8 mouse cellular contexts compared by ENCODE assay signal in the genomic region with DNA sequence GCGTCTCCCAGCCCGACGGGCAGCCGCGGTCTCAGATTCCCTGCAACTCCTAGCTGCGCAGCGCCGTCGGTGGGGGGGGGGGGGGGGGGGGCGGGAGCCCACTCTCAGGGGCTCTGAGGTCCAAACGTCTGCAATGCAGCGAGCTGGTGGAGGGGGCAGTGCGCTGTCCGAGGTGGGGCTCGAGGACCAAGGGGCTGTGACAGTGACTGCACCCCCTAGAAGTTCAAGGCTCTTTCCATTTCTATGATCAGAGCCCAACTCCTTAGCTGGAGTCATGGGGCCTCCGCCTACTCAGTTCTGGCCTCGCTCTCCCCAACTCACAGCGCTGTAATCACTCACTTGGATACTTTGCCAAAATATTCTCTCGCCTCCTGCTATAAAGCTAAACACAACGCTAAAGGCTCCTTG. TPM values are rescaled to one million over a fixed set of nuclear protein-coding genes. Genes with fewer than 3 reads are reported as not detected.
DNase-seq lines count a peak whose midpoint lies in the region; ATAC-seq lines count a peak whose summit lies in the region.

No protein-coding gene starts in this region.

- peak overlapping the region; percentile 64 for H3K4me2 ChIP-seq in forebrain, embryonic 16.5 days (ENCODE audit: low read length)
- H3K4me2 ChIP-seq in liver, embryonic 16.5 days (ENCODE audit: low read depth, low read length): peak overlapping the region; percentile 69

- no peaks in the 10 kb centered on the region for H3K36me3 ChIP-seq in heart, embryonic 10.5 days
- H3K36me3 ChIP-seq in forebrain, embryonic 16.5 days (ENCODE audit: control insufficient read depth, insufficient read depth): no peaks in the 10 kb centered on the region
- no peaks in the 10 kb centered on the region for H3K36me3 ChIP-seq in liver, embryonic 16.5 days (ENCODE audit: control insufficient read depth, insufficient read depth)

- H3K27ac ChIP-seq in heart, embryonic 10.5 days: peak overlapping the region; percentile 95
- H3K27ac ChIP-seq in forebrain, embryonic 16.5 days (ENCODE audit: low read length): peak overlapping the region; percentile 85
- no peak overlapping the region for H3K27ac ChIP-seq in liver, embryonic 16.5 days (ENCODE audit: low read length)

- peaks cover 47% of the 10 kb centered on the region for H3K27me3 ChIP-seq in heart, embryonic 10.5 days (ENCODE audit: insufficient read depth, poor library complexity, severe bottlenecking)
- no peaks in the 10 kb centered on the region for H3K27me3 ChIP-seq in forebrain, embryonic 16.5 days (replicated peaks; ENCODE audit: control insufficient read depth, insufficient read depth, low read length)
- peaks cover 54% of the 10 kb centered on the region for H3K27me3 ChIP-seq in liver, embryonic 16.5 days (ENCODE audit: control insufficient read depth, insufficient read depth, low read depth, low read length)

- no peak for DNase-seq in heart, embryonic 10.5 days (ENCODE audit: low spot score)
- no peak for DNase-seq in heart, adult 18-20 months
- DNase-seq in adrenal gland, postnatal 10 days: peak; percentile 31
- no peak for DNase-seq in c-Kit-positive CD71-positive TER-119-positive erythroid progenitor cells, embryonic 14.5 days (ENCODE audit: low spot score)
- no peak for DNase-seq in left cerebral cortex, adult 9 months (ENCODE audit: low spot score in 2 of 2)
- no peak for DNase-seq in thymus, postnatal 25 days

- H3K9ac ChIP-seq in forebrain, embryonic 16.5 days (replicated peaks; ENCODE audit: low read depth, low read length): peak overlapping the region; percentile 92
- H3K9ac ChIP-seq in liver, embryonic 16.5 days (ENCODE audit: low read depth, low read length): no peak overlapping the region

- H3K4me1 ChIP-seq in heart, embryonic 10.5 days: peaks cover 40% of the 10 kb centered on the region
- H3K4me1 ChIP-seq in forebrain, embryonic 16.5 days (replicated peaks; ENCODE audit: control insufficient read depth, insufficient read depth, low read length): peaks cover 28% of the 10 kb centered on the region
- H3K4me1 ChIP-seq in liver, embryonic 16.5 days (ENCODE audit: control insufficient read depth, low read depth, low read length): peaks cover 3% of the 10 kb centered on the region

- no peaks in the 10 kb centered on the region for H3K9me3 ChIP-seq in heart, embryonic 10.5 days
- no peaks in the 10 kb centered on the region for H3K9me3 ChIP-seq in forebrain, embryonic 16.5 days (ENCODE audit: control insufficient read depth, low read length)
- H3K9me3 ChIP-seq in liver, embryonic 16.5 days (replicated peaks; ENCODE audit: control insufficient read depth, low read length): no peaks in the 10 kb centered on the region

- peak overlapping the region; percentile 91 for H3K4me3 ChIP-seq in heart, embryonic 10.5 days
- H3K4me3 ChIP-seq in forebrain, embryonic 16.5 days (replicated peaks; ENCODE audit: low read length): peak overlapping the region; percentile 80
- H3K4me3 ChIP-seq in liver, embryonic 16.5 days (ENCODE audit: low read depth, low read length): peak overlapping the region; percentile 50

- peak; percentile 18 for ATAC-seq in forebrain, embryonic 16.5 days
- no peak for ATAC-seq in liver, embryonic 16.5 days (ENCODE audit: low read depth)

- WGBS in heart, embryonic 10.5 days: 4% methylated on average over 17 of the region's 20 CpGs
- under 1% methylated on average over 15 of the region's 20 CpGs for WGBS in forebrain, embryonic 16.5 days
- 4% methylated on average over 14 of the region's 20 CpGs for WGBS in liver, embryonic 16.5 days (ENCODE audit: insufficient replicate concordance)

RNA-seq across cellular contexts. Expression of a gene that starts 19.5 kb away (rescaled TPM):
- not detected in 2 replicates for polyA plus RNA-seq in heart, embryonic 10.5 days (2016; fragmentation: Nextera tagmentation; extraction: Ambion mirVana)
- not detected for total RNA-seq in heart, adult 18-20 months (2021)
- total RNA-seq in adrenal gland, postnatal 10 days (2021): not detected
- 0.39 TPM in 1 of 2 replicates, not detected in the other for polyA plus RNA-seq in forebrain, embryonic 16.5 days (2015; fragmentation: Nextera tagmentation; extraction: Ambion mirVana)
- polyA plus RNA-seq in liver, embryonic 16.5 days (2015; fragmentation: Nextera tagmentation; extraction: Ambion mirVana): not detected in 2 replicates

RNA-seq across cellular contexts. Expression of a gene that starts 51.1 kb away (rescaled TPM):
- 105 and 113 TPM in 2 replicates for polyA plus RNA-seq in heart, embryonic 10.5 days (2016; fragmentation: Nextera tagmentation; extraction: Ambion mirVana)
- total RNA-seq in heart, adult 18-20 months (2021): 10 to 100 TPM; 53.4 to 62.2 TPM
- 10 to 100 TPM; 87.4 to 91.7 TPM for total RNA-seq in adrenal gland, postnatal 10 days (2021)
- polyA plus RNA-seq in forebrain, embryonic 16.5 days (2015; fragmentation: Nextera tagmentation; extraction: Ambion mirVana): 62.7 and 72.2 TPM in 2 replicates
- polyA plus RNA-seq in liver, embryonic 16.5 days (2015; fragmentation: Nextera tagmentation; extraction: Ambion mirVana): 29.9 and 32.5 TPM in 2 replicates
